In the genomic region with DNA sequence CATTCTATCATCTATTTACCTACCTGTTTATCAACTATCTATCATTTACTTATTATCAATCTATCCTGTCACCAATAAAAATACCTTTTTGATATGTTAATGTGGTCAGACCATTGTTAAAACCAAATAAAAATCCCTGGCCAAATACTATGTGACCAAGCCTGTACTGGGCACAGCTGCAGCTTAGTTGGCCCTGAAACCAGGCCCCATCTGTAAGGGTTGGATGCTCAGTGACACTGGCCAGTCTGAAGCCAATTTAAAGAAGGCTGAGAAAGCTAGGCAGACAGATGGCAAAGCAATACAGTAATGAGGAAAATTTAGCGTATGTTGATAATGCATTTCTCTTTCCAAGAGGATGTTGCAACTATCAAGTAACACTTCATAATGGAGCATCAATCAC, we compare ENCODE assay signal across 20 mouse cellular contexts.
DNase-seq lines count a peak whose midpoint lies in the region; ATAC-seq and TF ChIP-seq lines count a peak whose summit lies in the region.
"Had no signal": no experiment of that assay in that cellular context is flagged by ENCODE, and none has a peak within 500 bp of the region (broad histone marks: within the 10 kb centered on the region; RNA-seq: fewer than 3 reads in every experiment).

No protein-coding gene starts in this region.

- TF ChIP-seq CTCF in cerebellum, adult 2 months (IDR thresholded peaks at IDR 0.05; ENCODE audit: borderline replicate concordance, insufficient read depth, low read depth, low read length) = no peak
- no peak for TF ChIP-seq CTCF in hindbrain, postnatal 0 days (IDR thresholded peaks at IDR 0.05; ENCODE audit: low read depth)
- TF ChIP-seq CTCF in forebrain, postnatal 0 days (IDR thresholded peaks at IDR 0.05; ENCODE audit: low read depth) = no peak

- TF ChIP-seq POLR2A in cerebellum, adult 2 months (IDR thresholded peaks at IDR 0.05; ENCODE audit: borderline replicate concordance, insufficient read depth, low read length) = no peak

- H3K9ac ChIP-seq in forebrain, embryonic 15.5 days (replicated peaks) = no peak overlapping the region
- H3K9ac ChIP-seq in hindbrain, postnatal 0 days (replicated peaks; ENCODE audit: low read length) = no peak overlapping the region
- H3K9ac ChIP-seq in hindbrain, embryonic 11.5 days (ENCODE audit: low read depth, low read length) = no peak overlapping the region
- no peak overlapping the region for H3K9ac ChIP-seq in forebrain, postnatal 0 days
- H3K9ac ChIP-seq: embryonic facial prominence, embryonic 12.5 days; heart, embryonic 13.5 days had no signal

- ATAC-seq in forebrain, embryonic 15.5 days (replicated peaks) = peak; percentile 75
- peak; percentile 64; the same call in 1 of the 2 replicates for ATAC-seq in hindbrain, postnatal 0 days
- no peak for ATAC-seq in hindbrain, embryonic 11.5 days (ENCODE audit: low FRiP score)
- no peak for ATAC-seq in forebrain, postnatal 0 days
- ATAC-seq: CD4-positive, CD25-positive, alpha-beta regulatory T cell, adult 4 months; intestine, embryonic 16.5 days had no signal

- WGBS in cerebellum, adult 2 months = 27% methylated on average over 1 of the region's 1 CpGs
- WGBS in forebrain, embryonic 15.5 days = 47% methylated on average over 1 of the region's 1 CpGs
- WGBS in forebrain, embryonic 10.5 days = 95% methylated on average over 1 of the region's 1 CpGs
- WGBS in hindbrain, postnatal 0 days = 67% methylated on average over 1 of the region's 1 CpGs
- WGBS in hindbrain, embryonic 11.5 days = 88% methylated on average over 1 of the region's 1 CpGs
- WGBS in forebrain, postnatal 0 days = 38% methylated on average over 1 of the region's 1 CpGs

- DNase-seq in cerebellum, postnatal 10 days = peak; percentile 54 to 80
- no peak for DNase-seq in cerebellum, adult 2 months
- DNase-seq in forebrain, embryonic 10.5 days (ENCODE audit: extremely low spot score, low spot score) = no peak
- DNase-seq in hindbrain, postnatal 0 days (ENCODE audit: low spot score) = peak; percentile 48
- no peak for DNase-seq in hindbrain, embryonic 11.5 days (ENCODE audit: low spot score)
- DNase-seq in forebrain, postnatal 0 days = peak; percentile 18
- DNase-seq: adrenal gland, postnatal 10 days; B cell, adult 2 months; cerebellum, adult 11-12 months; cerebellum, postnatal 25 days; gastrocnemius, postnatal 36 days; heart, adult 11 months; heart, postnatal 36 days; kidney, adult 2 months had no signal

- no peaks in the 10 kb centered on the region for H3K27me3 ChIP-seq in cerebellum, adult 2 months (ENCODE audit: control insufficient read depth, insufficient read depth, low read length)
- H3K27me3 ChIP-seq in forebrain, embryonic 15.5 days = no peaks in the 10 kb centered on the region
- H3K27me3 ChIP-seq in forebrain, embryonic 10.5 days (ENCODE audit: poor library complexity, severe bottlenecking) = no peaks in the 10 kb centered on the region
- no peaks in the 10 kb centered on the region for H3K27me3 ChIP-seq in hindbrain, postnatal 0 days (ENCODE audit: insufficient read depth, low read length)
- H3K27me3 ChIP-seq in hindbrain, embryonic 11.5 days (ENCODE audit: control insufficient read depth, insufficient read depth, low read length) = no peaks in the 10 kb centered on the region
- no peaks in the 10 kb centered on the region for H3K27me3 ChIP-seq in forebrain, postnatal 0 days (ENCODE audit: insufficient read depth, low read length)
- H3K27me3 ChIP-seq: embryonic facial prominence, embryonic 12.5 days; heart, embryonic 13.5 days had no signal

- no peak overlapping the region for H3K4me2 ChIP-seq in forebrain, embryonic 15.5 days (replicated peaks)
- no peak overlapping the region for H3K4me2 ChIP-seq in hindbrain, postnatal 0 days (ENCODE audit: low read depth, low read length)
- no peak overlapping the region for H3K4me2 ChIP-seq in hindbrain, embryonic 11.5 days (replicated peaks; ENCODE audit: low read depth, low read length)
- H3K4me2 ChIP-seq in forebrain, postnatal 0 days (ENCODE audit: low read depth) = no peak overlapping the region
- H3K4me2 ChIP-seq: embryonic facial prominence, embryonic 12.5 days; heart, embryonic 13.5 days had no signal

- H3K9me3 ChIP-seq in forebrain, embryonic 15.5 days = no peaks in the 10 kb centered on the region
- no peaks in the 10 kb centered on the region for H3K9me3 ChIP-seq in forebrain, embryonic 10.5 days
- no peaks in the 10 kb centered on the region for H3K9me3 ChIP-seq in hindbrain, postnatal 0 days (ENCODE audit: low read length)
- H3K9me3 ChIP-seq in hindbrain, embryonic 11.5 days (ENCODE audit: control insufficient read depth, low read length) = no peaks in the 10 kb centered on the region
- no peaks in the 10 kb centered on the region for H3K9me3 ChIP-seq in forebrain, postnatal 0 days (ENCODE audit: low read length)
- H3K9me3 ChIP-seq: embryonic facial prominence, embryonic 12.5 days; G1E; heart, embryonic 13.5 days had no signal

- no peak overlapping the region for H3K27ac ChIP-seq in cerebellum, adult 2 months (ENCODE audit: insufficient read depth, low read length)
- H3K27ac ChIP-seq in forebrain, embryonic 15.5 days (replicated peaks) = no peak overlapping the region
- H3K27ac ChIP-seq in forebrain, embryonic 10.5 days = no peak overlapping the region
- no peak overlapping the region for H3K27ac ChIP-seq in hindbrain, postnatal 0 days
- H3K27ac ChIP-seq in hindbrain, embryonic 11.5 days (ENCODE audit: low read depth, low read length) = no peak overlapping the region
- no peak overlapping the region for H3K27ac ChIP-seq in forebrain, postnatal 0 days (ENCODE audit: low read depth, low read length)
- H3K27ac ChIP-seq: embryonic facial prominence, embryonic 12.5 days; heart, embryonic 13.5 days had no signal

- H3K4me1 ChIP-seq in cerebellum, adult 2 months (ENCODE audit: control insufficient read depth, insufficient read depth, low read length) = no peaks in the 10 kb centered on the region
- H3K4me1 ChIP-seq in forebrain, embryonic 15.5 days = peaks cover 5% of the 10 kb centered on the region; the same call in 1 of the 2 replicates
- no peaks in the 10 kb centered on the region for H3K4me1 ChIP-seq in forebrain, embryonic 10.5 days
- no peaks in the 10 kb centered on the region for H3K4me1 ChIP-seq in hindbrain, postnatal 0 days (ENCODE audit: insufficient read depth, low read length)
- H3K4me1 ChIP-seq in hindbrain, embryonic 11.5 days (replicated peaks; ENCODE audit: control insufficient read depth, insufficient read depth, low read length) = no peaks in the 10 kb centered on the region
- no peaks in the 10 kb centered on the region for H3K4me1 ChIP-seq in forebrain, postnatal 0 days (ENCODE audit: insufficient read depth)
- H3K4me1 ChIP-seq: embryonic facial prominence, embryonic 12.5 days; heart, embryonic 13.5 days had no signal

- H3K4me3 ChIP-seq in cerebellum, adult 2 months (replicated peaks; ENCODE audit: insufficient read depth, low read depth, low read length) = no peak overlapping the region
- H3K4me3 ChIP-seq in forebrain, embryonic 15.5 days = no peak overlapping the region
- H3K4me3 ChIP-seq in forebrain, embryonic 10.5 days = no peak overlapping the region
- H3K4me3 ChIP-seq in hindbrain, postnatal 0 days (ENCODE audit: low read length) = no peak overlapping the region
- H3K4me3 ChIP-seq in hindbrain, embryonic 11.5 days (ENCODE audit: low read depth, low read length) = no peak overlapping the region
- no peak overlapping the region for H3K4me3 ChIP-seq in forebrain, postnatal 0 days (ENCODE audit: low read depth, low read length)
- H3K4me3 ChIP-seq: embryonic facial prominence, embryonic 12.5 days; heart, embryonic 13.5 days had no signal

- no peaks in the 10 kb centered on the region for H3K36me3 ChIP-seq in forebrain, embryonic 15.5 days
- H3K36me3 ChIP-seq in forebrain, embryonic 10.5 days (replicated peaks) = no peaks in the 10 kb centered on the region
- H3K36me3 ChIP-seq in hindbrain, postnatal 0 days (ENCODE audit: insufficient read depth, low read length) = no peaks in the 10 kb centered on the region
- no peaks in the 10 kb centered on the region for H3K36me3 ChIP-seq in hindbrain, embryonic 11.5 days (ENCODE audit: control insufficient read depth, insufficient read depth, low read length)
- no peaks in the 10 kb centered on the region for H3K36me3 ChIP-seq in forebrain, postnatal 0 days (ENCODE audit: insufficient read depth)
- H3K36me3 ChIP-seq: embryonic facial prominence, embryonic 12.5 days; G1E; heart, embryonic 13.5 days had no signal

Comparison
In these comparisons a context has a peak if more than half of its experiments do, and no peak if none do; other contexts are left out.
1. DNase-seq: peak in cerebellum, postnatal 10 days (2 of 2), hindbrain, postnatal 0 days (single experiment) and forebrain, postnatal 0 days (single experiment); none in cerebellum, adult 2 months (0 of 2), forebrain, embryonic 10.5 days (single experiment) and hindbrain, embryonic 11.5 days (single experiment).
2. ATAC-seq: peak in forebrain, embryonic 15.5 days (single experiment) and hindbrain, postnatal 0 days (single experiment); none in hindbrain, embryonic 11.5 days (single experiment) and forebrain, postnatal 0 days (single experiment).